Mouse (Mus musculus): Measurements from ENCODE around the gene Tsfm.

Tsfm gene

DNA sequence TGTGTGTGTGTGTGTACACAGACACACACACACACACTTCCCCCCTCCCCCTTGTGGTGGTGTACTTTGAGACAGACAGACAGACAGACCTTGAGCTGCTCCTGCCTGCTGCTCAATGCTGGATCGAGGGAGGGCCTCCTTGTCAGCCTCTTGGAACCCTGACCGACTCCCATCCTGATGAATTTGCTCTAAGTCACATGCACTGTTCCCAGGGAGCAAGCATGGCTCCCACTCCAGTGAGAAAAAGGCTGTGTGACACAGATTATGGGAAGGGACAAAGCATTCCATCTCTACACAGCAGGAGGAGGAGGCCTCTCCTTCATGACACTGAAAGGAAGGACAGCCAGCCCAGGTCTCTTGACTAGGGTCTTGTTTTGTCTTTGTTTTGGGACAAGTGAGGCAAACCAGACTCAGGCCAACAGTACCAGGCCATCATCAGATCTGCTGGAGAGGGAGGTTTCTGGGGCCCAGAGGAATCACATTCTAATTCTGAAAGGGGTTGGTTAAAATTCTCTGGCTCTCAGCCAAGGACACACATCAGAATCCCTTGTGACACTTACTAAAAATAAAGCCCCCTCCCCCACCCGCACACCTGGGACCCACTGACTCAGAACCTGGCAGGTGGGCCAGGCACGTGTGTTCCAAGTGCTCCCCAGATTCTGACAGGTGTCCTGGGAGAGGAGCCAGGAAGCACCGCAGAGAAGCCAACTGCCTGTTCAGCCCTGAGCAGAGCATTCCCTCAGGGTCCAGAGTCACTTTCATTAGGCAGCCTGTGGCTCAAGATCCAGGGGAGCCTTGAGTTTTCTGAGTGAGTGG lies 46.2 kb downstream of the Tsfm start:
- DNase-seq = peak; percentile 54

DNA sequence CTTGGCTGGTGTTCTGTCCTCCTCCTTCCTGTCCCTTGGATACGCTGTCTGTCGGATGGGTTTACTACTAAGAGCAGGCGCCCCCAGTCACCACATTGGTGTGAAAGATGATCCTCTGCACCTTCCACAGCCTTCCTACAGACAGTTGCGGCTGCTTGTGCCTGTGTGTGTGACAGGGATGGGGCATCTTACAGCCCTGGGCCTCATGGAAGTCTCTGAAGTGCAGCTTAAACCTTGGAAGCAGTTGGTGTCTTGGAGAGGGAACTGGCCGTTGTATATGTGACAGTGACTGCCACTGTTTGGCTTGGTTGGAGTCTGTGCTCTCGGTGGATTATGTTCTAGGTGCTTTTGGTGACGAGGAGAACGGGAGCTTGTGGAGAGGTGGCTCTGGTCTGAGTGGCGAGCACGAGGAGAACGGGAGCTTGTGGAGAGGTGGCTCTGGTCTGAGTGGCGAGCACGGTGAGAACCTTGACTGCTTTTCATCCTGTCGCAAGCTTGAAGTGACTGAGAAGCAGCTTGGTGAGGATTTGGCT lies 47.4 kb downstream of the Tsfm start:
- no peak for DNase-seq

GRCm38 (mm10) chr10:126981746-126982145 lies 48.9 kb downstream of the Tsfm start:
- DNase-seq = no peak

GRCm38 (mm10) chr10:126980933-126981530 lies 49.6 kb downstream of the Tsfm start:
- DNase-seq = no peak

GRCm38 (mm10) chr10:126980221-126980932 lies 50.3 kb downstream of the Tsfm start:
- peak; percentile 62 for DNase-seq

DNA sequence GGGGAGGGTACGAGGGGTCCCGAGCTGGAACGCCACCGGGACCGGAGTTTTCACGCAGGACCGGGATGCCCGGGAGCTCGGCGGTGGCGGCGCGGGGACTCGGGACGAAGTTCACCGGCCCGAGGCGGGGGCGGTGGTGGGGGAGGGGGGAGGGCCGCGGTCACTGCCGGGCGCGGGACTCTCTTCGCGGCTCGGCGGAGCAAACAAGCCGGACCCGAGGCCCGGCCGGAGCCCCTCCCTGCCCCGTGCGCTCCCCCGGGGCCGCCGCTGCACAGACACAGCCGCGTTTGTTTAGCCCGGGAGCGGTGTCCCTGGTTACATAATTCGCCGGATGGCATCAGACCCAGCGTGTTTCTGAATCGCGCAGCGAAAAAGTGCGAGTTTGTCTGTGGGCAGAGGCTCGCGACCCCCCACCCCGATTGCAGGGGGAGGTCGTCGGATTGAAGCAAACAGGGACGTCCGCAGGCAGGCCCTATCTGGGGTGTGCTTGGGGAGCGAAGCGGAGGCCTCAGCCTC lies 50.9 kb downstream of the Tsfm start:
- DNase-seq = peak; percentile 55

- peak; percentile 89 for DNase-seq
Observed at GRCm38 (mm10) chr10:126979121-126979635, 51.5 kb downstream of the Tsfm start.

GRCm38 (mm10) chr10:126978277-126978994 lies 52.2 kb downstream of the Tsfm start, which contains the start of gene Ctdsp2:
Gene Ctdsp2 (plus strand): TSS chr10:126978717.
- peak; percentile 100 for DNase-seq

DNA sequence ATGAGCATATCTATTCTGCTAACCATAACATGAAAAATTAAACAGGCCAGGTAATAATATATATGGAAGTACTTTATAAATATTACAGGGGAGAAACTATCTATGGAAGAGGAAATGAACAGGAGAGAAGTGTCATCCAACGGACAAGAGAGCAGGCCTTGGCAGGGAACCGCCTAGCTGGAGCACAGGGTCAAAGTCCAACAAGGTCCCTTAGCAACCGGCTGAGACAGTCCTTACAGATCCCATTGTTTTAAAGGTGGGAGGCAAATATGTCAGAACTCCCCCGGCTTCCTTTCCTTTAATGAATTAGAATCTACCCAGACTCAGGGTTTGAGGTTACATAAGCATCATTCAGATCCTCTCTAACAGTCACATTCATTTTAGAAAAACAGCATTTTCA lies 53.6 kb downstream of the Tsfm start:
- no peak for DNase-seq

GRCm38 (mm10) chr10:126975706-126976105 lies 54.9 kb downstream of the Tsfm start:
- no peak for DNase-seq

GRCm38 (mm10) chr10:126972988-126973387 lies 57.7 kb downstream of the Tsfm start:
- no peak for DNase-seq

GRCm38 (mm10) chr10:126972051-126972725 lies 58.5 kb downstream of the Tsfm start:
- peak; percentile 88 for DNase-seq

DNA sequence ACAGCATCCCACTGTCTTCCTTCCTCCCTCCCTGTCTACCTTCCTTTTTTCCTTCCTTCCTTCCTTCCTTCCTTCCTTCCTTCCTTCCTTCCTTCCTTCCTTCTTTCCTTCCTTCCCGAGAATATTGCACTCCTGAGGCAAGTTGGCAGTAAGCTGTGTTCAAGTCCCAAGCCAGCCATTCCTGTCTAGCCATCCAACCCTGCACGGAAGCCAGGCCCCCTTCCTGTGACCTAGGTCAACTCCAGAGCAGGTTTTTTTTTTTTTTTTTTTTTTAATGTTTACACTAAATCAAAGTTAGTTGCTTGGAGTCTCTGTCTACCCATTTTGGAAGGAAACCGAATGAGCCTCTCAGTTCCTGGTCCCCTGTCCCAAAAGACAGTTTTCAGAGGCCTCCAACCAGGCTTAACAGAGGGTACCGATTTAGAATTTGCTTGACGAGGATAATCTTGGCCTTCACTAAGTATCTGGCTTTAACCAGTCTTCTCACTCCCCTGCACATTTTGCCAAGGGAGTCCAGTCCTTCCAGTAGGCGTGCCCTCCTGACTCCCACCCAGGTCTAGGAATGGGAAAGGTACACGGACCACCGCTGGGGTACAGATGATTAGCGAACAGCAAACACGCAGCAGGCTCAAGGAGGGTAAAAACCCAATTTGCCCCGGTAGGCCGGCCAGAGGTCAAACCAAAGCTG lies 59.1 kb downstream of the Tsfm start:
- no peak for DNase-seq

GRCm38 (mm10) chr10:126963821-126964220 lies 66.8 kb downstream of the Tsfm start:
- no peak for DNase-seq

DNA sequence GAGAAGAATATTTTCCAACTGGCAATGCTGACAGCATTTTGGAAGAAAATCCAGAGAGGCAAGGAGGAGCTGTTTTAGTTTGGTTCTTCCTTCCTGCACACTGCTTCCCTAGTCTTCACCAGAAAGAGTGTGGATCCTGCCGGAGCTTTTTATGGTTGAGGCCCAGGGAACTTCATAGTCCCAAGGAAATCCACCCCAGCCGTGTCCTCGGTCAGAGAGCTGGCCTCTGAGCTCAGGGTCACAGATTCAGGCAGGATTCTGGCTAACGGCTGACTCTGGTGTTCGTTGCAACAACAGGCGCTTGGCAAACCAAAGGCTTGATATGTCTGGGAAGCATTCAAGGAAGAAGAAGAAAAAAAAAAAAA lies 67.7 kb downstream of the Tsfm start:
- DNase-seq = peak; percentile 55

DNA sequence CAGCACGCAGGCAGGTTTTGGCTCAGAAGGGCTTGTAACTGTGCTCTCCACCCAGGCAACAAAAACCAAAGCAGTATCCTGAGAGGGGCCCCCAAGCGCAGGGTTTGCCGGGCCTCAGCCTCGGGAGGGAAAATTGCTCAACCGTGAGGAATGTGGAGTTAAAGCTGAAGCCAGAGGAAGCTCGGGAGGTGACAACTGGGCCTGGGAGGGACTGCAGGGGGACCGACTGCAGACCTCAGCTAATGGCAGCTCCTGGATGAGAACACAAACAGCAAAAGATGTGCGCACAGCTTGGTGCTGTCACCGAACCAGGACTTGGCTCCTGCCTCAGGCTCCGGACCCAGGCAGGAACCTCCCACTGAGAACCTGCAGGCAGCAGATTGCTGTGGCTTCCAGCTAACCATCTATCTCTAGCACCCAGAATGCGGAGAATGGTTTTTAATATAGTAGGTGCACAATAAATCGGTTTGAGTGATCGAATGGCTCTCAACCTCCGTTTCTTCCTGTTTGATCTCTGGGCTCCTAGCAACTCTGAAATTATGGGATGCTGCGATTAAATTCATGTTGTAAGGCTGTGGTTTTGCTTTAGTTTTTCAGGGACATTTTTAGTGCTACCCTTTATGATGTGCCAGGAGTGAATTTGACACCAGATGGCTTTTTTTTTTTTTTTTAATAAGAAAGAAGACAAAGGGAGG lies 68.2 kb downstream of the Tsfm start:
- peak; percentile 86 for DNase-seq

GRCm38 (mm10) chr10:126961757-126962156 lies 68.9 kb downstream of the Tsfm start:
- DNase-seq = peak; percentile 88

All from lung, postnatal 10 days (tissue).